Mouse (Mus musculus): ENCODE results near the gene Fam131c.

Fam131c gene

GRCm38 (mm10) chr4:141367997-141368791, at the start of gene Fam131c:
Gene Fam131c, plus strand, starts transcription at chr4:141368220.
- no peak for DNase-seq (ENCODE audit: low spot score)

DNA sequence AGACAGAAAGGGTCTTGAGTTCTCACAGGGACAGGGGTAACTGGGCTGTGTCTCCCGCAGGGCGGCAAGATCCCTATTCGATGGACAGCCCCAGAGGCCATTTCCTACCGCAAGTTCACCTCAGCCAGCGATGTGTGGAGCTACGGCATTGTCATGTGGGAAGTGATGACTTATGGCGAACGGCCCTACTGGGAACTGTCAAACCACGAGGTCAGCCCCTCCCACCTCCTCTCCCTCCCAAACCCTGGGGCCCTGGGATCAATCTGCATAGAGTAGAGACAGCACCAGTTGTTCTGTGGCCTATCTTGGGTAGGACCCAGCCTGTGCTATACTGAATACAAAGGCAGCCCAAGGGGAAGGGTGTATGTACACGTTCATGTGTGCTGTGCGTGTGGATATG, 45.5 kb upstream of the Fam131c start:
- DNase-seq (ENCODE audit: low spot score) = no peak

DNA sequence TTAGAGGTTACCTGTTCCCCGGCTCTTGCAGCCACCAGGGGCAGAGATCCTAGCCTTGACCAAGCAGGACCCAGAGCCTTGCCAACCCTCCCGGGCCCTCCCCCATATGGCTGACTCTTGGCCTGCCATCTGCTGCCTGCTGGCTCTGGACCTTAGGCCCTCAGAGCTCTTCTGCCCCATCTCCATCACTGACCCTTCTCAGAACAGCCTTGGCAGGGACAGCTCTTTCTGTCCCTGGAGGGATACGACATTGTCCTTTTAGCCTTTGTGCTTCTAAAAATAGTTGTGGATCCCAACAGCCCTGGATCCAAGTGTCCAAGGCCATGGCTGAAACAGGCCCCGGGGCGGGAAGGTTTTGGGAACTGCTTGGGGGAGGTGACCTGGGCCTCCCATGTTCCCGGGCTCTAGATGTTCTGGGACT, 43.2 kb upstream of the Fam131c start:
- DNase-seq (ENCODE audit: low spot score) = no peak

DNA sequence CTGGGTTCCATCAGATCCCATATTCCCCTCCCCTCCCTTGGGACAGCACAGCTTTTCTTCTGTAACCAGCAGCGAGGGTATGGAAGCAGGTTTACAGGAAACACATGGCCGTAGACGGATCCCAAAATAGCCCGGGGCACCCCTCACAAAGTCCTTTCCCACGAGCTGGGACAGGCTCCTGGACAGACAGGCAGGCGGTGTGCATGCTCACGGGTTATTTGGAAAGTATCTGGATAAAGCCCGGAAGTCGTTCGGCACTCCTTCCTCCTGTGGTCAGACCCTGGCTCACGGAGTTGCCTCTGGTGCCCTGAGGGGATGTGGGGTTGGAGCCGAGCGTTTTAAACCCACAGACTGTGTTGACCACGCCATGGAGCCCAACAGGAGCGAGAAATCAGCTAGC, 42.4 kb upstream of the Fam131c start:
- no peak for DNase-seq (ENCODE audit: low spot score)

GRCm38 (mm10) chr4:141327075-141327474, 40.9 kb upstream of the Fam131c start:
- DNase-seq (ENCODE audit: low spot score) = no peak

DNA sequence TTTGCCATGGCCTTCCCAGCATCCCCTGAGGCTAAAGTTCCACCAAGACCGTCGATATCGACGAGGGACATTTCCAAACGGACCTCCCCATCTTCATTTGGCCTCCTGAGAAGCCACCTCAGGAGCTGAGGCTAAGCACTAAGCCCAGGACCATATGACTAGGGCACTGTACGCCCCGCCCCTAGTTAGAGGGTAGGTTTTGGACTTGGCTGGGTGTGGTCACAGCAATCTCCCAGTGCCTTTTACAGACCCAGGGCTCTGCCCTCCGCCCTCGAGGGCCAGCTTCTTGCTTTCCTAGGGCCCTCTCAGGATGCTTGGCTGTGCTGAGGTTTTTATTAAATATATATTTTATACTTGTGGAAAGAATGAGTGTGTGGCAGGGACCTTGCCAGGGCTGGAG, 39.3 kb upstream of the Fam131c start:
- DNase-seq (ENCODE audit: low spot score) = no peak

- no peak for DNase-seq (ENCODE audit: low spot score)
These were observed 38.1 kb upstream of the Fam131c start for GRCm38 (mm10) chr4:141329968-141330367.

GRCm38 (mm10) chr4:141331446-141331845, 36.6 kb upstream of the Fam131c start:
- no peak for DNase-seq (ENCODE audit: low spot score)

- no peak for DNase-seq (ENCODE audit: low spot score)
These were observed 35.8 kb upstream of the Fam131c start for GRCm38 (mm10) chr4:141332258-141332657.

DNA sequence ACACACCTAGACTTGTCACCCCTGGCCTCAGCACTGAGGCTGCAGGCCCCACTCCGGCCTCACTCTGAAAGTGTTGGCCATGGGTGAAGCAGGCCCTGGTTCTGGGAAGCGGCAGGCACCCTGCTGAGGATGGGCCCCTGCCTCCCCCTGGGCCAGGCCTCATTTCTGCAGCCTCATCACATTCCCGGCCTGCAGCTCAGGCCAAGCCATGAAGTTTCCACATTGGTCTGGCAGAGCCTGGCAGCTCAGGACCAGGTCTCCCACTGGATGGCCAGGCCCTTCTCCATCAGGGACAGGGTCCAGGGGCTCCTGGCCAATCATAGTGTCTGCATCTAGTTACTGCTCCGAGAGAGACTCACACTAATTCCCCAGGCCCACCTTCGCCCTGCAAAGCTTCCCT, 33.3 kb upstream of the Fam131c start:
- DNase-seq (ENCODE audit: low spot score) = no peak

DNA sequence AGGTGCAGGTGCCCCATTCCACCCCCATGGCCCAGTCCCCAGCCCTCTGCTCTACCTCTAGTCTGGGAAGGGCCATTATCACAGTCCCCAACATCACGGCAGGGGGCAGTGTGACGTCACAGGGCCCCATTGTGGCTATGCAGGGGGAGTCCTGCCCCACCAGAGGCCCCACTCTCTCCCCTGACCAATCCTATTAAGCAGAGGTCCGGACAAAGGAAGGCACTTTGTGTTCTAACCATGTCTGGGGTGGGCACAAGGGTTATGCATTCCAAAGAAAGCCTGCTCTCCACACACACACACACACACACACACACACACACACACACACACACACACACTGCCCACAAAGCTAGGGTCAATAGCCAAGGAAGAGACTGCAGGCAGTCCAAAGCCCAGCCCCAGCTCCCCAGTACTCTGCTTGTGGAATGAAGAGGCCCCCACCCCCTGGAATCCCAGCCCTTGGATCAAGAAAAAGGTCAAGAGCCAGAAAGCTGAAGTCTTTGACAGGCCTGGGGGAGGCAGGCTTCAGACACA, 32.7 kb upstream of the Fam131c start:
- no peak for DNase-seq (ENCODE audit: low spot score)

DNA sequence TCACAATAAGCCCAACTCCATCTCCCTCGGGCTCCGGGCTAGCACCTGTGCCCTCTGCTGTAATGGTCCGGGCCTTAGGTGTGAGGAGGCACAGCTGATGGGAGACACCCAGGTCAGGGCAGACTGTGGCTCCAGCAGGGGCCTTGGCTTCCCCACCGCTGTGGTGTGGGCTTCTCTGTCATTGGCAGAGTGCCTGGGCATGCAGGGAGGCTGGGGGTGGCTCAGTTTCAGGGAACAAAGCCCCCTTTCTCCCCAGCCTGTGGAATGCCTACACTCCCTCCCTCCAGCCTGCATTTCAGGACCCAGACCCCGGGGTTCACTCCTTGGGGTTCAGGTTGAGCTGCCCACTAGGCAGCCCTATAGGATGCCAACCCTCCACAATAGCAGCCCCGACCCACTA, 31.8 kb upstream of the Fam131c start:
- DNase-seq (ENCODE audit: low spot score) = no peak

GRCm38 (mm10) chr4:141337986-141338385, 30.0 kb upstream of the Fam131c start:
- no peak for DNase-seq (ENCODE audit: low spot score)

GRCm38 (mm10) chr4:141338853-141339252, 29.2 kb upstream of the Fam131c start:
- DNase-seq (ENCODE audit: low spot score) = no peak

GRCm38 (mm10) chr4:141341477-141341876, 26.5 kb upstream of the Fam131c start:
- no peak for DNase-seq (ENCODE audit: low spot score)

GRCm38 (mm10) chr4:141343515-141343914, 24.5 kb upstream of the Fam131c start:
- DNase-seq (ENCODE audit: low spot score) = no peak

DNA sequence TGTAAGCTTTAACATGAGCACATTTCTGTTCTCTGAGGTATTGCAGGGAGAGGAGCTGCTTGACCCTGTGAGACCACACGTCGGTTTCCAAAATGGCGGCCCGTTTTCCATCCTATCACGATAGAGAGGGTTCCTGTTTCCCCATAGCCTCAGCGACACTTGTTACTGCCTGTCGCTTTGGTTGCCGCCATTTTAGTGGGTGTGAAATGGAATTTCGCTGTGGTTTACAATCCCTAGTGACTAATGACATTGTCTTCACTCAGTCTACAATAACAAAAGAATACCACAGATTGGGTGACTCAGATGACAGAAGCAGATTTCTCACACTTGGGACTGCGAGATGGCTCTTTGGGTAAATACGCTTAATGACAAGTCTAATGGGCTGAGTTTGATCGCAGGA, 22.8 kb upstream of the Fam131c start:
- no peak for DNase-seq (ENCODE audit: low spot score)

DNA sequence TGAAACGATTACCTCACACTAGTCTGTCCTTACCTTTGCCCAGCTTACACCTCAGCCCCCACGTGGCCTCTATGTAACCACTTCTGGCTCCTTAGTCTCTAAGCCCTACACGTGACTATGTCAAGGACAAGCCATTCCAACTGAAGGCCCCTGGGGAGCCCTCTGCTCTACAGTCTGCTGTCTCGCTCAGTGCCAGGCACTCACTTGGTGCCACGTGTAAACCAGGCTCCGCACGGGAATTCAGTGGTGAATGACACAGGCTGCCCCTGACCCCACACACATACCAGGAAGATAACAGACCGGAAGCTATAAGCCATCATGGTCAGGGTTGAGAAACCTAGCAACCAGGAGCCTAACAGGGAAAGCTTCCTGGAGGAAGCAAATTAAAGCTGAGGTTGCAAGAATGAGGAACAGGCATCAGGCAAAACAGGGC, 20.6 kb upstream of the Fam131c start:
- no peak for DNase-seq (ENCODE audit: low spot score)

DNA sequence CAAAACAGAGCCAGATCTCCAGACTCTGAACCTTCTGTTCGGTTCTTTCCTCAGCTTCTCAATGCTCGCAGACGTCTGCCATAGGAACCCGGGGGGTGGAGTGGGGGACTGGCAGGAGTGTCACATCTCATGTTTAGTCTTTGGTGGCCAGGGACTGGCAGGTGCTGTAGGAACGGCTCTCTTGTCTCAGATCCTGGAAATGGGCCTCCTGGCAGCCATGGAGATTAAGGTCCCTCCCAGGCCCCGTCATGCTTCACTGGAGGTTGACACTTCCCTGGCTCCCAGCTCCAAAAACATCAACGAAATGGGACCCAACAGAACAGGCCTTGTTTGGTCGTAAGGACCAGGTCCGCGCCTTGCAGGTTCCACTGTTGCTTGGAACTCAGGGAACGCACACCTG, 19.4 kb upstream of the Fam131c start:
- no peak for DNase-seq (ENCODE audit: low spot score)

DNA sequence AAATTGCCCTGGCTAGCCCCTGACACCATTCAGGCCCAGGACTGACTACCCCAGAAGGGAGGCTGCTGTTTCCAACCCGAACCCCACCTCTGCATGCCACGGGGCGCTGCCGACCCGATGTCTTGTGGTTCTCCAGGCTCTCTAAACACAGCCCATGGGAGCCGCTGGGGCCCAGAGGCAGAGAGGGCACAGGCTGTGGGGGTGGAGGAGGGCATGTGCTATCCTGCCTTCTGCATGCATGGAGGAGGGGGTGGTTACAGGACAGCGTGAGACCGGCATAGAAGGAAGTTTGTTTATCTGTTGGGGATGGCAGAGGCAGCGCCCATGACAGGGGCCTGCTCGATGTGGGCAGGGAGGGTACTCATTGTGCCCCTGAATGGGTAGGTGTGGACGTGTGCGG, 18.0 kb upstream of the Fam131c start:
- DNase-seq (ENCODE audit: low spot score) = no peak

GRCm38 (mm10) chr4:141351972-141352371, 16.0 kb upstream of the Fam131c start:
- no peak for DNase-seq (ENCODE audit: low spot score)

DNA sequence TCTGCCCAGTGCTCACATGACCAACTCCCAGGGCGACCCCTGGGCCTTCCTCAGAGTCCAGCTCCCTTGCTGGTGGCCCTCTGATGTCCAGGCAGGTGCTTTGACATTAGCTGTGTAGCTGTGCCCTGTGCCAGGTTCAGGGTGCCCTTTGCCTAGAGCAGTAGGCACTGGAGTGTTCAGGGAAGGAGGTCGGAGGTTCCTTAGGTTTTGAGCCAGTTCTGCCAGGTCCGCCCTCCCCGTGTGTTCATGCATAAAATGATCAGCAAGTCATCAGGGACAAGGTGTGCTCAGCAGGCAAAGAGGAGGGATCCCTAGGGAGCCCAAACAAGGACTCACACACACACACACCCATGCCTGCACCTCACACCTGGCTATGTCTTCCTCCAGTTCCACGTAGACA, 15.0 kb upstream of the Fam131c start:
- DNase-seq (ENCODE audit: low spot score) = no peak

GRCm38 (mm10) chr4:141353868-141354267, 14.2 kb upstream of the Fam131c start:
- no peak for DNase-seq (ENCODE audit: low spot score)

GRCm38 (mm10) chr4:141357811-141358210, 10.2 kb upstream of the Fam131c start:
- no peak for DNase-seq (ENCODE audit: low spot score)

Measured in ovary, postnatal 14 days (tissue).